Mouse (Mus musculus) adrenal gland, postnatal 4 days (tissue): ENCODE measurements around the gene Stat5b. TPM values are rescaled to one million over a fixed set of nuclear protein-coding genes. Genes with fewer than 3 reads are reported as not detected.

ENCODE experiments used
- DNase-seq, 2 experiments: peaks; one replicate each; pipeline ENCODE4 v3.0.0; 2021 to 2022; ENCODE audit warnings: low spot score in 2 of 2, mixed read lengths in 2 of 2
- total RNA-seq, 2 experiments: library from RNA; stranded (reverse); gene quantifications; 2 replicates each; pipeline ENCODE4 v1.2.3; 2021

The Stat5b gene
- total RNA-seq, 2 experiments from 2014 or later = 68.2 to 68.7 TPM

GRCm38 (mm10) chr11:100770646-100771408 is 79.7 kb downstream of the Stat5b start, which contains the start of gene Ghdc:
Gene Ghdc (minus strand): TSS chr11:100770957.
- DNase-seq = peak; percentile 58 to 74

GRCm38 (mm10) chr11:100769980-100770379 is 80.5 kb downstream of the Stat5b start:
- DNase-seq = no peak

GRCm38 (mm10) chr11:100767871-100768270 is 82.7 kb downstream of the Stat5b start:
- DNase-seq = no peak

GRCm38 (mm10) chr11:100766726-100767125 is 83.8 kb downstream of the Stat5b start:
- DNase-seq = no peak

GRCm38 (mm10) chr11:100762831-100763230 is 87.7 kb downstream of the Stat5b start, which contains the start of gene Hcrt:
Gene Hcrt (minus strand): TSS chr11:100762931.
- DNase-seq = no peak

- DNase-seq = peak; percentile 78 to 86
These were observed 88.9 kb downstream of the Stat5b start for GRCm38 (mm10) chr11:100761547-100762045.

GRCm38 (mm10) chr11:100759611-100760233 is 90.8 kb downstream of the Stat5b start, which contains the start of gene Kcnh4:
Gene Kcnh4 (minus strand): TSS chr11:100759942.
- DNase-seq = no peak

GRCm38 (mm10) chr11:100758707-100759610 is 91.6 kb downstream of the Stat5b start:
- DNase-seq = no peak

- no peak for DNase-seq
These were observed 93.0 kb downstream of the Stat5b start for GRCm38 (mm10) chr11:100757566-100757965.

GRCm38 (mm10) chr11:100756476-100756875 is 94.0 kb downstream of the Stat5b start:
- no peak for DNase-seq

- DNase-seq = no peak
These were observed 95.8 kb downstream of the Stat5b start for GRCm38 (mm10) chr11:100754693-100755057.

GRCm38 (mm10) chr11:100754021-100754692 is 96.4 kb downstream of the Stat5b start:
- no peak for DNase-seq

GRCm38 (mm10) chr11:100752294-100752693 is 98.2 kb downstream of the Stat5b start:
- DNase-seq = no peak

GRCm38 (mm10) chr11:100750127-100750526 is 100.4 kb downstream of the Stat5b start:
- DNase-seq = no peak

- no peak for DNase-seq
These were observed 101.1 kb downstream of the Stat5b start for GRCm38 (mm10) chr11:100749469-100749868.

- DNase-seq = no peak
These were observed 101.9 kb downstream of the Stat5b start for GRCm38 (mm10) chr11:100748620-100749019.

- DNase-seq = no peak
These were observed 103.4 kb downstream of the Stat5b start for GRCm38 (mm10) chr11:100747114-100747513.

- no peak for DNase-seq
These were observed 104.0 kb downstream of the Stat5b start for GRCm38 (mm10) chr11:100746546-100746945.

- peak in 1 of 2 experiments; percentile 30 for DNase-seq
These were observed 105.4 kb downstream of the Stat5b start for GRCm38 (mm10) chr11:100745085-100745484.

GRCm38 (mm10) chr11:100741348-100741747 is 109.2 kb downstream of the Stat5b start:
- DNase-seq = no peak

GRCm38 (mm10) chr11:100738749-100739148 is 111.8 kb downstream of the Stat5b start:
- no peak for DNase-seq
